Mouse (Mus musculus): Measurements from ENCODE around the gene Arhgap24.

- TF ChIP-seq MYOD1 (IDR thresholded peaks at IDR 0.05; ENCODE audit: control insufficient read depth in 1 of 3, insufficient read length in 2 of 3, low read depth in 2 of 3) (no peak), MAX (IDR thresholded peaks at IDR 0.05; ENCODE audit: low read depth) (no peak), USF1 (IDR thresholded peaks at IDR 0.05; ENCODE audit: low read depth) (no peak), POLR2A (IDR thresholded peaks at IDR 0.05; ENCODE audit: insufficient read length, low read depth) (no peak), MYOG (IDR thresholded peaks at IDR 0.05; ENCODE audit: control insufficient read depth in 1 of 3, insufficient read depth in 1 of 3, insufficient read length in 2 of 3, low read depth in 2 of 3) (no peak), POLR2AphosphoS2 (IDR thresholded peaks at IDR 0.05; ENCODE audit: insufficient read length, low read depth) (no peak), E2F4 (IDR thresholded peaks at IDR 0.05; ENCODE audit: insufficient read depth) (no peak)
Measured at GRCm38 (mm10) chr5:102692487-102692886, 211.3 kb downstream of the Arhgap24 start.

Data from myocyte (in vitro differentiated cells).